Mouse (Mus musculus): ENCODE measurements around the gene Prok1. TPM values are rescaled to one million over a fixed set of nuclear protein-coding genes. Genes with fewer than 3 reads are reported as not detected.

The Prok1 gene
- total and polyA plus RNA-seq, 3 experiments, result not detected

DNA sequence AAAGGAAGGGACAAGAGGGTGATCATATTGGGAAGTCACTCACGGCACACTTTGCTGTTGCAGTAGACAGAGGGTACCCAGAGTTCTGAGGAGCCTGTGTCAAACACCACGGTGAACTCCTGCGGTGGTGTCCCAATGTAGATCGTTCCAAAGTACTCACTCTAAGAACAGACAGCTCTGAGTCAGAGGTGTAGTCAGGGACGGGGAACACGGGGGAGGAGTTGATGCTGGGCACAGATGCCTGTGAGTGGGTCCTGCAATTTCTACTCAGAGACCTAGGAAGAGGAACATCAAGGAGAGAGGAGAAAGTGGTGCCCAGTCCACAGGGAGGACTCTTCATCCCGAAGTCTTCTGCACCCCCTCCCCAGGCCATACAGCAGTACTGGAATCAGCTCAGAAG is 20.9 kb downstream of the Prok1 start:
- DNase-seq (ENCODE audit: extremely low read depth), result no peak
- Histone ChIP-seq H3K27me3 (replicated peaks) (peaks cover 11% of the 10 kb centered on the region), H3K36me3 (replicated peaks in 1 of 2; ENCODE audit: control insufficient read depth in 1 of 2, insufficient read depth in 1 of 2, low read length in 1 of 2) (no peaks in the 10 kb centered on the region), H3K4me1 (ENCODE audit: control insufficient read depth in 1 of 2, insufficient read depth in 2 of 2) (peaks cover 3 to 7% of the 10 kb centered on the region in 2 experiments; a peak in 3 of 4 replicates), H3K27ac (ENCODE audit: insufficient read depth, low read depth) (no peak overlapping the region), H3K4me2 (ENCODE audit: insufficient read depth, low read depth, poor library complexity, severe bottlenecking) (no peak overlapping the region), H3K4me3 (replicated peaks in 1 of 3; ENCODE audit: low read depth in 2 of 3, low read length in 2 of 3, poor library complexity in 1 of 3) (no peak overlapping the region), H3K79me2 (replicated peaks; ENCODE audit: control insufficient read depth, extremely low read depth, insufficient read depth, poor library complexity, severe bottlenecking) (no peaks in the 10 kb centered on the region), H3K9me3 (replicated peaks; ENCODE audit: low read length) (peaks cover 3% of the 10 kb centered on the region), H3K9ac (ENCODE audit: insufficient read depth, low read depth) (no peak overlapping the region)
- dilution Hi-C loops (cut with MboI; ENCODE audit: extremely low pct_ligation_motif_present, extremely low pct_unique_long_range_greater_than_20kb, low sequenced_read_pairs) (no loop called here), in situ Hi-C loops (cut with MboI; ENCODE audit: low pct_ligation_motif_present, low pct_unique_long_range_greater_than_20kb, low sequenced_read_pairs) (no loop called here)
- TF ChIP-seq BHLHE40 (IDR thresholded peaks at IDR 0.05; ENCODE audit: low read depth, low read length) (no peak), JUND (conservative IDR thresholded peaks at IDR 0.05; ENCODE audit: low read depth, low read length) (no peak), JUN (IDR thresholded peaks at IDR 0.05; ENCODE audit: insufficient read depth, low read depth, low read length) (no peak), E2F4 (IDR thresholded peaks at IDR 0.05; ENCODE audit: insufficient replicate concordance, low read depth, low read length) (no peak), RAD21 (IDR thresholded peaks at IDR 0.05; ENCODE audit: low read depth, low read length) (no peak), TCF12 (IDR thresholded peaks at IDR 0.05; ENCODE audit: low read depth, low read length) (no peak), RCOR1 (conservative IDR thresholded peaks at IDR 0.05; ENCODE audit: low read depth, low read length) (no peak), GABPA (IDR thresholded peaks at IDR 0.05; ENCODE audit: insufficient replicate concordance, low read depth, low read length) (no peak), ZMIZ1 (IDR thresholded peaks at IDR 0.05; ENCODE audit: low read depth, low read length) (no peak), ZC3H11A (IDR thresholded peaks at IDR 0.05; ENCODE audit: low read depth, low read length) (no peak), KAT2A (IDR thresholded peaks at IDR 0.05; ENCODE audit: insufficient replicate concordance, low read length) (no peak), MAZ (IDR thresholded peaks at IDR 0.05; ENCODE audit: low read depth, low read length) (no peak), NRF1 (IDR thresholded peaks at IDR 0.05; ENCODE audit: low read depth, low read length) (no peak), SIN3A (IDR thresholded peaks at IDR 0.05; ENCODE audit: low read length) (no peak), ZKSCAN1 (IDR thresholded peaks at IDR 0.05; ENCODE audit: borderline replicate concordance, low read depth, low read length) (no peak), CTCF (conservative IDR thresholded peaks at IDR 0.05 in 1 of 2, IDR thresholded peaks at IDR 0.05 in 1 of 2; ENCODE audit: low read depth in 2 of 2, low read length in 2 of 2) (no peak), NELFE (IDR thresholded peaks at IDR 0.05; ENCODE audit: low read depth, low read length) (no peak)

DNA sequence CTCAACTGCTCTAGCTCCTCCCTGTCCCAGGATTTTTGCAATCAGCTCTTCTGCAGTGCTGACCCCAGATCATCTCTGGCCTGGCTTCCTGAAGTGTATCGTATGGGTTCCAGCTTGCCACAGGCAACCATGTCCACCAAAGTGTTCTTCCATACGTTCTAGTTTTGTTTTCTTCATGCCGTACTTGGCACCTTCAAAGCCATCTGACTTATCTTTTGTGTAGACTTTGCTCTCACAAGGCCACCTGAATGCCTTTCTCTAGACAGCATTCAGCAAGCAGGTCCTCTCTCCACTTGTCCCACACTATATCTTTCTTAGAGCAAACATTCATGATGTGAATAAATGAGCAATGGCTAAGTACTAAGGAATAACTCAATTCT is 22.4 kb downstream of the Prok1 start:
- Histone ChIP-seq H3K79me2 (replicated peaks; ENCODE audit: control insufficient read depth, extremely low read depth, insufficient read depth, poor library complexity, severe bottlenecking) (no peaks in the 10 kb centered on the region), H3K4me2 (ENCODE audit: insufficient read depth, low read depth, poor library complexity, severe bottlenecking) (no peak overlapping the region), H3K36me3 (replicated peaks in 1 of 2; ENCODE audit: control insufficient read depth in 1 of 2, insufficient read depth in 1 of 2, low read length in 1 of 2) (no peaks in the 10 kb centered on the region), H3K27me3 (replicated peaks) (peaks cover 11% of the 10 kb centered on the region), H3K27ac (ENCODE audit: insufficient read depth, low read depth) (no peak overlapping the region), H3K4me3 (replicated peaks in 1 of 3; ENCODE audit: low read depth in 2 of 3, low read length in 2 of 3, poor library complexity in 1 of 3) (no peak overlapping the region), H3K9ac (ENCODE audit: insufficient read depth, low read depth) (no peak overlapping the region), H3K4me1 (ENCODE audit: control insufficient read depth in 1 of 2, insufficient read depth in 2 of 2) (peaks cover 3 to 7% of the 10 kb centered on the region in 2 experiments; a peak in 3 of 4 replicates), H3K9me3 (replicated peaks; ENCODE audit: low read length) (peaks cover 3% of the 10 kb centered on the region)
- no peak for DNase-seq (ENCODE audit: extremely low read depth)
- no peak for TF ChIP-seq BHLHE40 (IDR thresholded peaks at IDR 0.05; ENCODE audit: low read depth, low read length)
- no peak for TF ChIP-seq SMC3 (IDR thresholded peaks at IDR 0.05; ENCODE audit: low read depth, low read length)
- no peak for TF ChIP-seq E2F4 (IDR thresholded peaks at IDR 0.05; ENCODE audit: insufficient replicate concordance, low read depth, low read length)
- no peak for TF ChIP-seq NELFE (IDR thresholded peaks at IDR 0.05; ENCODE audit: low read depth, low read length)
- no peak for TF ChIP-seq IRF4 (IDR thresholded peaks at IDR 0.05; ENCODE audit: low read depth, low read length)
- no peak for TF ChIP-seq CTCF (conservative IDR thresholded peaks at IDR 0.05 in 1 of 2, IDR thresholded peaks at IDR 0.05 in 1 of 2; ENCODE audit: low read depth in 2 of 2, low read length in 2 of 2)
- dilution Hi-C loops (cut with MboI; ENCODE audit: extremely low pct_ligation_motif_present, extremely low pct_unique_long_range_greater_than_20kb, low sequenced_read_pairs), result no loop called here
- in situ Hi-C loops (cut with MboI; ENCODE audit: low pct_ligation_motif_present, low pct_unique_long_range_greater_than_20kb, low sequenced_read_pairs), result no loop called here

Data from CH12.LX (cell line).